ENCODE assay signal across 20 mouse cellular contexts in genomic region chr5:124992323-124992722, GRCm38 (mm10). TPM values are rescaled to one million over a fixed set of nuclear protein-coding genes. Genes with fewer than 3 reads are reported as not detected.
A peak's percentile ranks its signal among the peaks of the same experiment; 100 is the strongest.
DNase-seq lines count a peak whose midpoint lies in the region; ATAC-seq and TF ChIP-seq lines count a peak whose summit lies in the region.
"Had no signal": no experiment of that assay in that cellular context is flagged by ENCODE, and none has a peak within 500 bp of the region (broad histone marks: within the 10 kb centered on the region; RNA-seq: fewer than 3 reads in every experiment).

No protein-coding gene starts in this region.

- ATAC-seq in hindbrain, embryonic 12.5 days (ENCODE audit: low FRiP score): no peak
- ATAC-seq in hindbrain, embryonic 16.5 days: no peak
- no peak for ATAC-seq in lung, embryonic 15.5 days (ENCODE audit: borderline replicate concordance, extremely low read depth, low FRiP score, low TSS enrichment)
- no peak for ATAC-seq in lung, postnatal 0 days
- ATAC-seq: forebrain, embryonic 13.5 days; hindbrain, postnatal 0 days had no signal

- H3K9me3 ChIP-seq in hindbrain, embryonic 12.5 days (replicated peaks): no peaks in the 10 kb centered on the region
- no peaks in the 10 kb centered on the region for H3K9me3 ChIP-seq in hindbrain, embryonic 16.5 days (ENCODE audit: control insufficient read depth, low read length)
- H3K9me3 ChIP-seq in lung, embryonic 15.5 days: no peaks in the 10 kb centered on the region
- H3K9me3 ChIP-seq in lung, postnatal 0 days (ENCODE audit: low read length): no peaks in the 10 kb centered on the region
- H3K9me3 ChIP-seq: forebrain, embryonic 13.5 days; megakaryocyte, embryonic 14.5 days had no signal

- intact Hi-C loops in gastrocnemius, adult 2 months (cut with DNase I): no loop called here
- intact Hi-C loops in left cerebral cortex, postnatal 36 days (cut with DNase I): no loop called here

- no peaks in the 10 kb centered on the region for H3K36me3 ChIP-seq in hindbrain, embryonic 12.5 days
- H3K36me3 ChIP-seq in hindbrain, embryonic 16.5 days (ENCODE audit: control insufficient read depth, insufficient read depth, low read length): no peaks in the 10 kb centered on the region
- H3K36me3 ChIP-seq in lung, embryonic 15.5 days: no peaks in the 10 kb centered on the region
- H3K36me3 ChIP-seq in lung, postnatal 0 days (ENCODE audit: insufficient read depth, low read length): no peaks in the 10 kb centered on the region

- H3K27me3 ChIP-seq in hindbrain, embryonic 12.5 days: no peaks in the 10 kb centered on the region
- no peaks in the 10 kb centered on the region for H3K27me3 ChIP-seq in hindbrain, embryonic 16.5 days (replicated peaks; ENCODE audit: control insufficient read depth, insufficient read depth, low read length)
- no peaks in the 10 kb centered on the region for H3K27me3 ChIP-seq in lung, embryonic 15.5 days
- H3K27me3 ChIP-seq in lung, postnatal 0 days (replicated peaks; ENCODE audit: insufficient read depth, low read length): no peaks in the 10 kb centered on the region
- H3K27me3 ChIP-seq: forebrain, embryonic 13.5 days had no signal

- H3K27ac ChIP-seq in gastrocnemius, adult 2 months: peak overlapping the region; percentile 58
- peak overlapping the region; percentile 52; the same call in 1 of the 2 replicates for H3K27ac ChIP-seq in hindbrain, embryonic 12.5 days
- H3K27ac ChIP-seq in hindbrain, embryonic 16.5 days (ENCODE audit: low read depth, low read length): no peak overlapping the region
- H3K27ac ChIP-seq in lung, embryonic 15.5 days: peak overlapping the region; percentile 88
- no peak overlapping the region for H3K27ac ChIP-seq in lung, postnatal 0 days (ENCODE audit: low read length)
- H3K27ac ChIP-seq: forebrain, embryonic 13.5 days; hindbrain, postnatal 0 days had no signal

- TF ChIP-seq CTCF in gastrocnemius, adult 2 months (IDR thresholded peaks at IDR 0.05): no peak
- TF ChIP-seq CTCF in lung, postnatal 0 days (IDR thresholded peaks at IDR 0.05): no peak

- TF ChIP-seq EP300 in lung, postnatal 0 days (IDR thresholded peaks at IDR 0.05): no peak

- no peak for DNase-seq in gastrocnemius, adult 2 months
- DNase-seq in gastrocnemius, postnatal 25 days: no peak
- DNase-seq in lung, postnatal 0 days (ENCODE audit: low spot score): no peak
- no peak for DNase-seq in right cerebral cortex, postnatal 4 days
- no peak for DNase-seq in left cerebral cortex, postnatal 36 days (ENCODE audit: low spot score in 2 of 2)
- DNase-seq: adrenal gland, adult 8-10 months; cerebellum, adult 2 months; layer of hippocampus, postnatal 36 days; left cerebral cortex, postnatal 4 days; lung, adult 18-20 months; right cerebral cortex, postnatal 25 days; thymus, adult 18-20 months had no signal

- H3K4me1 ChIP-seq in hindbrain, embryonic 12.5 days: no peaks in the 10 kb centered on the region
- H3K4me1 ChIP-seq in hindbrain, embryonic 16.5 days (ENCODE audit: control insufficient read depth, insufficient read depth, low read depth, low read length): no peaks in the 10 kb centered on the region
- peaks cover 34% of the 10 kb centered on the region for H3K4me1 ChIP-seq in lung, embryonic 15.5 days
- H3K4me1 ChIP-seq in lung, postnatal 0 days (ENCODE audit: insufficient read depth, low read depth, low read length): peaks cover 5% of the 10 kb centered on the region; the same call in 1 of the 2 replicates
- H3K4me1 ChIP-seq: forebrain, embryonic 13.5 days had no signal

- no peak overlapping the region for H3K4me3 ChIP-seq in gastrocnemius, adult 2 months
- H3K4me3 ChIP-seq in hindbrain, embryonic 12.5 days: no peak overlapping the region
- H3K4me3 ChIP-seq in hindbrain, embryonic 16.5 days (ENCODE audit: low read length): no peak overlapping the region
- H3K4me3 ChIP-seq in lung, embryonic 15.5 days: no peak overlapping the region
- no peak overlapping the region for H3K4me3 ChIP-seq in lung, postnatal 0 days (ENCODE audit: low read depth, low read length)
- H3K4me3 ChIP-seq: forebrain, embryonic 13.5 days; megakaryocyte, embryonic 14.5 days had no signal

- no peak overlapping the region for H3K4me2 ChIP-seq in hindbrain, embryonic 12.5 days (replicated peaks)
- no peak overlapping the region for H3K4me2 ChIP-seq in hindbrain, embryonic 16.5 days (ENCODE audit: low read length)
- peak overlapping the region; percentile 10; the same call in 1 of the 2 replicates for H3K4me2 ChIP-seq in lung, embryonic 15.5 days
- H3K4me2 ChIP-seq in lung, postnatal 0 days (replicated peaks; ENCODE audit: low read depth, low read length): no peak overlapping the region
- H3K4me2 ChIP-seq: forebrain, embryonic 13.5 days had no signal

- 68% methylated on average over 8 of the region's 8 CpGs for WGBS in hindbrain, embryonic 12.5 days
- 86% methylated on average over 8 of the region's 8 CpGs for WGBS in hindbrain, embryonic 16.5 days
- 59% methylated on average over 8 of the region's 8 CpGs for WGBS in lung, embryonic 15.5 days
- 68% methylated on average over 8 of the region's 8 CpGs for WGBS in lung, postnatal 0 days

- no peak overlapping the region for H3K9ac ChIP-seq in hindbrain, embryonic 12.5 days
- H3K9ac ChIP-seq in hindbrain, embryonic 16.5 days (ENCODE audit: low read depth, low read length): no peak overlapping the region
- no peak overlapping the region for H3K9ac ChIP-seq in lung, embryonic 15.5 days
- no peak overlapping the region for H3K9ac ChIP-seq in lung, postnatal 0 days (replicated peaks; ENCODE audit: low read depth)
- H3K9ac ChIP-seq: forebrain, embryonic 13.5 days had no signal

RNA-seq across cellular contexts. Expression of gene Rflna, which starts 10.7 kb away (rescaled TPM):
- not detected for total RNA-seq in gastrocnemius, adult 2 months (2021)
- total RNA-seq in gastrocnemius, postnatal 25 days (2021): under 1 TPM; 0.33 to 0.43 TPM
- 25.0 and 34.1 TPM in 2 replicates for polyA plus RNA-seq in hindbrain, embryonic 12.5 days (2016; fragmentation: Nextera tagmentation; extraction: Ambion mirVana)
- 6.8 and 6.9 TPM in 2 replicates for polyA plus RNA-seq in hindbrain, embryonic 16.5 days (2015; fragmentation: Nextera tagmentation; extraction: Ambion mirVana)
- polyA plus RNA-seq in lung, embryonic 15.5 days (2015; fragmentation: Nextera tagmentation; extraction: Ambion mirVana): 6.4 and 7.7 TPM in 2 replicates
- polyA plus RNA-seq in lung, postnatal 0 days (2015; fragmentation: Nextera tagmentation; extraction: Ambion mirVana): 15.6 and 17.1 TPM in 2 replicates
- 1 to 10 TPM in 1 of 2 experiments, under 1 TPM in 1; 0.44 to 2.5 TPM for total RNA-seq in left cerebral cortex, postnatal 36 days (2021)
- total RNA-seq: common myeloid progenitor, adult 5-6 weeks; granulocyte monocyte progenitor cell, adult 5-6 weeks had no signal

Comparison
In these comparisons a context has a peak if more than half of its experiments do, and no peak if none do; other contexts are left out.
1. H3K27ac ChIP-seq: peak in gastrocnemius, adult 2 months (single experiment), hindbrain, embryonic 12.5 days (single experiment) and lung, embryonic 15.5 days (single experiment); none in hindbrain, embryonic 16.5 days (single experiment) and lung, postnatal 0 days (single experiment).